Mouse (Mus musculus): Measurements from ENCODE around the gene Dst. TPM values are rescaled to one million over a fixed set of nuclear protein-coding genes. Genes with fewer than 3 reads are reported as not detected.

Dst gene
- polyA plus RNA-seq, 1 experiment from 2014 or later, result 49.1 TPM

DNA sequence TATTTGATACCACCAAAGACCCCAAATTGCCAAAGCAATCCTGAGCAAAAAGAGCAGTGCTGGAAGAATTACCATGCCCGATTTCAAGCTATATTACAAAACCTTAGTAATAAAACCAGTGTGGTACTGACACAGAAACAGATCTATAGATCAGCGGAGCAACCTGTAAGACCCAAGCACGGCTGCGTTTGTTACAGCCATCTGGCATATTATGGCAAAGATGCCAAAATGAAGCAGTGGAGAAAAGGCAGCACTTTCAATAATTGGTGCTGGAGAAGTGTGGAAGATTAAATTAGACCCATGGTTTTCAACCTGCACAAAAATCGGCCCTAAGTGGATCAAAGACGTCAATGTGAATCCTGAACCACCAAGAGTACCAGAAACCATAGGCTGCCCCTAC lies 47.6 kb downstream of the Dst start:
- Histone ChIP-seq H3K4me3 (no peak overlapping the region), H3K9ac (no peak overlapping the region), H3K27ac (no peak overlapping the region), H3K9me3 (no peaks in the 10 kb centered on the region), H3K4me2 (replicated peaks) (no peak overlapping the region), H3K36me3 (no peaks in the 10 kb centered on the region), H3K27me3 (replicated peaks) (no peaks in the 10 kb centered on the region), H3K4me1 (no peaks in the 10 kb centered on the region)
- no peak for ATAC-seq (ENCODE audit: low FRiP score, low read depth)
- WGBS, result 93% methylated on average over 6 of the region's 6 CpGs

DNA sequence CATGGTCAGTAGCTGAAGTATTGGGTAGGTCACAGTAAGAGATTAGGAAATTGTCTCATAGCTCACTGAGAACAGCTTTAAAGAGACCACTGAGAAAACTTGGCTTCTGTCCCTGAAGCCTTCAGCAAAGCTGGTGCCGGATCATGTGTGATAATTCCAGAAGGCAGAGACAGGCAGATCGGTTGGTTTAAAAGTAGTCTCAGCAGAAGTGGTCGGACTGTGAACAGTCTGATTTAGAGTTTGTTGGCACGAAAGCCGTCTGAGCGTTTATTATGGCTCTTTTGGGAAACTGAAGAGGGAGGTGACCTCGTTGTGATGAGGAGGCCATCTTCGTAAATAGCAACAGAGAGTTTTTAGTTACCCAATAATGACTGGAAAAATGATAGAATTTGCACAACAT lies 52.4 kb downstream of the Dst start:
- Histone ChIP-seq H3K27me3 (replicated peaks) (no peaks in the 10 kb centered on the region), H3K36me3 (no peaks in the 10 kb centered on the region), H3K27ac (no peak overlapping the region), H3K4me3 (no peak overlapping the region), H3K9ac (no peak overlapping the region), H3K4me1 (no peaks in the 10 kb centered on the region), H3K9me3 (no peaks in the 10 kb centered on the region), H3K4me2 (replicated peaks) (no peak overlapping the region)
- no peak for ATAC-seq (ENCODE audit: low FRiP score, low read depth)
- WGBS, result 90% methylated on average over 8 of the region's 8 CpGs

DNA sequence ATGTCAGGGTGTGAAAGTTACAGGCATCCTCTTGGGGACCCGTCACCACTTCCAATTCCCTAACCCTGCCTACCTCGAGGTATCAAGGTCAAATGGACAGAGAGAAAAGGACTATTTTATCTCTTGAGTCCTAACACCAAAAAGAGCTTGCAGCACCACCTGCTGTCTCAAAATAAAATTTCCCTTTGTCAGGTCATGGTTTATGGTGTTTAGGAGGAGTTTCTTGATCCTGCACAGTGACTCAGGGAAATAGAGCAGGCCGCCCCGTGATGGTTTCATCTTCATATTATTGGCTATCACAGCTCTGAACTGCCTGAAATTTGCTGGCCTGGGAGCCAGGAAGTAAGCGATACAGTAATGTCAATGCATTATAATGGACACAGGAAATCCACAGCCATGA lies 56.6 kb downstream of the Dst start:
- Histone ChIP-seq H3K4me2 (replicated peaks) (no peak overlapping the region), H3K27ac (no peak overlapping the region), H3K36me3 (no peaks in the 10 kb centered on the region), H3K4me3 (no peak overlapping the region), H3K9ac (no peak overlapping the region), H3K27me3 (replicated peaks) (no peaks in the 10 kb centered on the region), H3K4me1 (no peaks in the 10 kb centered on the region), H3K9me3 (no peaks in the 10 kb centered on the region)
- WGBS, result 59% methylated on average over 5 of the region's 5 CpGs
- ATAC-seq (ENCODE audit: low FRiP score, low read depth), result 0 out of 2 replicates have a peak, but pooled peaks have one; percentile 26

DNA sequence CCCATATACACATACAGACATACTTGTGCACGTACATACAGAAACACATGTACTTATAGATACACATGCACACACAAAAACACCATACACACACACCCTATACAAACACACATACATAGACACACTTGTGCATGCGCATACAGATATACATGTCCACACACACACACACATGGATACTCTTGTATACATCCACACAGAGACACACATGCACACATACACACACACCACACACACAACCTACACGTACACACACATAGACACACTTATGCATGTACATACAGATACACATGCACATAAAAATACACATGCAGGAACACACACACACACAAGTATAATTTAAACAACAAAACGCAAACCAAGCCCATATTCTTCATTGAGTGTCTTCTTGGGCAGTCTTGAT lies 57.8 kb downstream of the Dst start:
- Histone ChIP-seq H3K27ac (no peak overlapping the region), H3K4me3 (no peak overlapping the region), H3K36me3 (no peaks in the 10 kb centered on the region), H3K4me1 (peaks cover 7% of the 10 kb centered on the region; the same call in 1 of the 2 replicates), H3K9ac (no peak overlapping the region), H3K4me2 (replicated peaks) (no peak overlapping the region), H3K27me3 (replicated peaks) (no peaks in the 10 kb centered on the region), H3K9me3 (no peaks in the 10 kb centered on the region)
- WGBS, result 89% methylated on average over 4 of the region's 4 CpGs
- no peak; the same call in 1 of the 2 replicates for ATAC-seq (ENCODE audit: low FRiP score, low read depth)

DNA sequence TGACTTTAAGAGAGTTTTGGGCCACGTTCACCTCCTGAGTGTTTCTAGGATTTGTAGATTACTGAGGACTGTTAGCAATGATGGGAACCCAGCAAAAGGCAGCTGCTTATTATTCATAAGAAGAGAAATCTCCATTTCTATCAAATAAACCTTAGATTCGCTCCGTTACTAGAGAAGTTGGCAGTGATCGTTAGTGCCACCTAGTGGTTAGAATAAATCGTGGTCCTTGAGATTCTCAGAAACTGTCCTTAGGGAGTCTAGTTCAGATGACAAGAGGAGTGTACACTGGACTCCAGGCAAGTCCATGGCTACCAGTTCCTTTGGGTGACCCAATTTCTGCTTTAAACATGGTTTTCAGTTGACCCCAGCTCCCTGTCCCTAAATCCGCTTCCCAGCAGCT lies 58.3 kb downstream of the Dst start:
- ATAC-seq (ENCODE audit: low FRiP score, low read depth), result peak; percentile 22; the same call in 1 of the 2 replicates

DNA sequence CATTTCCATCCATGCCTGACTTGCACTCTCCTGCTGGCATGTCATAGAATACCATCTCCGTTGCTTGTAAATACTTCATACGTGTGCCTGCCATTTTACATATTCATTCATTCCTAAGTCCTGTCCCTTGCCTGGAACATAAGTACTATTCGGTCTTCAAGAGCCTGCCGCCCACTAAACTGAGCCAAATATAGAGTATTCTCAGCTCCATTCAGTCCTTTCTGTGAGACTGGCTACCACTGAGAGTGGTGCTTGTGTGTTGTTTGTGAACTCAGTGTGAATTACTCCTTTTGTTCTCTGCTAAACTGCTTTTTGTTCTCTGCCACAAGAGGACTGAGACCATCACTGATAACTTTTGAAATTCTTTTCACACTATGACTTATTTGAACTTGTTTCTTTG lies 59.2 kb downstream of the Dst start:
- H3K27ac ChIP-seq, result no peak overlapping the region
- no peak overlapping the region for H3K4me3 ChIP-seq
- 64% methylated on average over 4 of the region's 4 CpGs for WGBS
- H3K9me3 ChIP-seq, result no peaks in the 10 kb centered on the region
- H3K27me3 ChIP-seq (replicated peaks), result no peaks in the 10 kb centered on the region
- no peak overlapping the region for H3K9ac ChIP-seq
- no peak for ATAC-seq (ENCODE audit: low FRiP score, low read depth)
- H3K36me3 ChIP-seq, result no peaks in the 10 kb centered on the region
- H3K4me2 ChIP-seq (replicated peaks), result no peak overlapping the region
- H3K4me1 ChIP-seq, result peaks cover 7% of the 10 kb centered on the region; the same call in 1 of the 2 replicates

More for the DNA sequence above, 58.3 kb downstream of the Dst start:
- no peak overlapping the region for H3K4me2 ChIP-seq (replicated peaks)
- WGBS, result 33% methylated on average over 6 of the region's 6 CpGs
- no peak overlapping the region for H3K4me3 ChIP-seq
- H3K27ac ChIP-seq, result no peak overlapping the region
- H3K9me3 ChIP-seq, result no peaks in the 10 kb centered on the region
- no peaks in the 10 kb centered on the region for H3K27me3 ChIP-seq (replicated peaks)
- peaks cover 7% of the 10 kb centered on the region; the same call in 1 of the 2 replicates for H3K4me1 ChIP-seq
- no peaks in the 10 kb centered on the region for H3K36me3 ChIP-seq
- H3K9ac ChIP-seq, result no peak overlapping the region

DNA sequence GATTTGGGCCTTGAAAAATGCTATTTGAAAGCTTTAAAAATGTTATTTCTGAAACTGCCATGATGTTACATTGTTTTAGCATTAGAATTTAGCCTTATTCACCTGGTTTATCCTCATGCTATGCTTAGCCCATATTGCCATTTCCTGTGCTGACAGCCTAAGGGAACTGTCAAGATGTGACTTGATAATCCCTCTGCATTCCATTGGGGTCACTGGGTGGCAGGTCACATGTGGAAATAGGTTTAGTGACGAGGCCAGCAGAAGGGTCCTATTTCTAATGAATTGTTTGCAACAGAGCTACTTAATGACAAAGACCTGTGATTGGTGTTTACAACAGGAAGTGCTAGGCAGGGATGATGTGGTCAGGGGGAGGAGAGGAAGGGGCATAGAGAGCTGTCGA lies 61.9 kb downstream of the Dst start:
- Histone ChIP-seq H3K27ac (no peak overlapping the region), H3K4me2 (replicated peaks) (no peak overlapping the region), H3K4me3 (no peak overlapping the region), H3K9me3 (no peaks in the 10 kb centered on the region), H3K9ac (no peak overlapping the region), H3K36me3 (no peaks in the 10 kb centered on the region), H3K27me3 (replicated peaks) (no peaks in the 10 kb centered on the region), H3K4me1 (peaks cover 7% of the 10 kb centered on the region; the same call in 1 of the 2 replicates)
- 50% methylated on average over 2 of the region's 2 CpGs for WGBS
- no peak for ATAC-seq (ENCODE audit: low FRiP score, low read depth)

DNA sequence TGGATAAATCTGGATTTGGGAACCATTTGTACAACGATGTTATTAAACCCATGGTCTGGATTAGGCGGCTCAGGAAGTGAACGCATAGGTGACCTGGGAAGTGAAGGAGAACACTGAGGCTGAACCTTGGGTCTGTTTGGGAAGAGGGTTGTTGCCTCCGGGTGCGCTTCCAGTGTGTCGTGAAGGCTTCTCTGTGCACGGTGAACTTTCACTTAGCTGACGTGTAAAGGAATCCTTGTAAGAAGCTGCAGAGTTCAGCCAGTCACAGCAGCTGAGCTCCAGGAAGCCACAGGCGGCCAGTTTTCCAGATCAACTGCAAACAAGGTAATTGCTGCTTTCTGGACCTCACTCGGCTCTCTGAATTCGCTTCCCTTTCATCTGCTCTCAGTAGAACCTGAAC lies 66.4 kb downstream of the Dst start:
- no peak for ATAC-seq (ENCODE audit: low FRiP score, low read depth)
- Histone ChIP-seq H3K4me3 (no peak overlapping the region), H3K4me1 (peaks cover 7% of the 10 kb centered on the region; the same call in 1 of the 2 replicates), H3K9ac (no peak overlapping the region), H3K27ac (no peak overlapping the region), H3K27me3 (replicated peaks) (no peaks in the 10 kb centered on the region), H3K4me2 (replicated peaks) (no peak overlapping the region), H3K9me3 (no peaks in the 10 kb centered on the region), H3K36me3 (no peaks in the 10 kb centered on the region)
- 91% methylated on average over 11 of the region's 11 CpGs for WGBS

DNA sequence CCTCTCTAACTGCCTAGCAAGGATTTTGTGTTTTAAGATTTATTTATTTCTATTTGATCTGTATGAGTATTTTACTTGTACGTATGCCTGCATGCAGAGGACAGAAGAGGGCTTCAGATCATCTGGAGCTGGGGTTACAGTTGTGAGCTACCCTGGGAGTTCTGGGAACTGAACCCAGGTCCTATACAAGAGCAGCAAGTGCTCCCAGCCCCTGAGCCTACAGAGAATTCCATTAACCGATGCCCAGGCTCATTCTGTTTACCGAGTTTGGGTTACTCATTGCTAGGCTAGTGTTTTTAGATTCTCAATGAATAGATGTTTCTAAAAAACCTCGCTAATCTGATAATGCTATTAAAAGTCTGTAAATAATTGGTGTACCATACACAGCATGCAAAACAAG lies 67.3 kb downstream of the Dst start:
- WGBS, result 83% methylated on average over 4 of the region's 4 CpGs
- H3K4me1 ChIP-seq, result 0 out of 2 replicates have a peak, but pooled peaks cover 2% of the 10 kb centered on the region
- H3K27me3 ChIP-seq (replicated peaks), result no peaks in the 10 kb centered on the region
- H3K36me3 ChIP-seq, result no peaks in the 10 kb centered on the region
- no peak overlapping the region for H3K4me2 ChIP-seq (replicated peaks)
- H3K9ac ChIP-seq, result no peak overlapping the region
- H3K27ac ChIP-seq, result no peak overlapping the region
- H3K9me3 ChIP-seq, result no peaks in the 10 kb centered on the region
- no peak overlapping the region for H3K4me3 ChIP-seq
- ATAC-seq (ENCODE audit: low FRiP score, low read depth), result no peak

DNA sequence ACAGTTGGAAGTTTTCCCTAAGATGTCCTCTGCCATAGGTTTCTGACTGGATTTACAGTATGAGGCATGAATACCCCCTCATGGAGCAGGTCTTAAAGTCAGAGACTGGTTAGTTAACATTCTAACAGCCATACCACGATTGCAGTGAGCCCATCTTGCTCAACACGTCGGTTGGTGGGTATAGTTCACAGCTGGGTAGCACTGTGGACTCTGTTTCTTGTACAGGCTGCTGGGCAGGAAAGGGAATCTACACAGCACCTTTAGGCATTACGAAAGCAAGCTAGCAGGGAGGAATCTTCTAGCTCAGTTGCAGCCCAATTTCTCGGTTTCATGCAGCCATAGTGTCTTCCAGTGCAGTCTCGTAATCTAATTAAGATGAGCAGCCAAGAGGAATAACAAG lies 69.8 kb downstream of the Dst start:
- Histone ChIP-seq H3K4me3 (no peak overlapping the region), H3K36me3 (no peaks in the 10 kb centered on the region), H3K27me3 (replicated peaks) (no peaks in the 10 kb centered on the region), H3K9me3 (no peaks in the 10 kb centered on the region), H3K9ac (no peak overlapping the region), H3K4me1 (no peaks in the 10 kb centered on the region), H3K4me2 (replicated peaks) (no peak overlapping the region), H3K27ac (no peak overlapping the region)
- WGBS, result 93% methylated on average over 6 of the region's 6 CpGs
- no peak for ATAC-seq (ENCODE audit: low FRiP score, low read depth)

DNA sequence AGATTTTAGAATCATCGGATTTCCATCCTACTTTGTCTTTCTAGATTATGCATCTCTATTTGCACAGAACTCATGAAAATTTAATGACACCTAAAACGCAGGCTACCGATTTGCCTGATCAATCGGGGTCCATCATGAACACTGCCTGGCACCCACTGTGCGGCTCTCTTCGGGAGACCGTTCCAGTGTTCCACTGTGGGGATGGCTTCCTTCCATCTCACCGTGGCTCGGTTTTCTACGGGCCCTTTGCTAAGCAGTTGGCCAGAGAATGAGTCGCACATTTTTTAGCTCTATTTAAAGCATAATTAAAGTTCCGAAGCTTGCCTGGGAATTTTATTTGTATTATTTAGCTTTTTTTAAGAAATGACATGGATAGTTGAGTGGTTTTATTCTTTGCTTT lies 72.4 kb downstream of the Dst start:
- 76% methylated on average over 12 of the region's 12 CpGs for WGBS
- no peak for ATAC-seq (ENCODE audit: low FRiP score, low read depth)
- H3K4me1 ChIP-seq, result no peaks in the 10 kb centered on the region
- no peaks in the 10 kb centered on the region for H3K36me3 ChIP-seq
- no peaks in the 10 kb centered on the region for H3K27me3 ChIP-seq (replicated peaks)
- H3K4me2 ChIP-seq (replicated peaks), result no peak overlapping the region
- no peaks in the 10 kb centered on the region for H3K9me3 ChIP-seq
- H3K27ac ChIP-seq, result no peak overlapping the region
- H3K9ac ChIP-seq, result no peak overlapping the region
- no peak overlapping the region for H3K4me3 ChIP-seq

DNA sequence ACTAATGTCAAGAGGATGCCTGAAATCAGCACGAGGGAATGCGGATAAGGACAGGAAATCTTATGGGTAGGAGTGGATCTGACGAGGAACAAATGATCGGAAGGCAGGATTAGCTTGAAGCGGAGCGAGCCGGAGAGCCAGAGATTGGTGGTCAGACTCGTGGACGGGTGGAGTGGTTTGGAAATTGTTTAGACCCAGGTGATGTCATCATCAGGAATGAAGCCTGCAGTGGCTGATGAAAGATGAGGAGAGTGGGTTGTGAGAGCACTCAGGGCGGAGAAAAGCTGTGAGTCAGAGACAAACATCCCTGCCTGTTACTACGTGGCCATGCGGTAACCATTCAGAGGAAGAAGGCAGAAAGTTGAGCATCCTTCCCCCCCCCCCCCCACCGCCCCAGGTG lies 81.6 kb downstream of the Dst start:
- no peak overlapping the region for H3K9ac ChIP-seq
- no peaks in the 10 kb centered on the region for H3K27me3 ChIP-seq (replicated peaks)
- 87% methylated on average over 13 of the region's 13 CpGs for whole genome bisulfite sequencing
- H3K36me3 ChIP-seq, result no peaks in the 10 kb centered on the region
- H3K4me2 ChIP-seq (replicated peaks), result no peak overlapping the region
- H3K9me3 ChIP-seq, result no peaks in the 10 kb centered on the region
- ATAC-seq (ENCODE audit: low FRiP score, low read depth), result no peak
- H3K27ac ChIP-seq, result no peak overlapping the region
- no peak overlapping the region for H3K4me3 ChIP-seq
- H3K4me1 ChIP-seq, result no peaks in the 10 kb centered on the region

DNA sequence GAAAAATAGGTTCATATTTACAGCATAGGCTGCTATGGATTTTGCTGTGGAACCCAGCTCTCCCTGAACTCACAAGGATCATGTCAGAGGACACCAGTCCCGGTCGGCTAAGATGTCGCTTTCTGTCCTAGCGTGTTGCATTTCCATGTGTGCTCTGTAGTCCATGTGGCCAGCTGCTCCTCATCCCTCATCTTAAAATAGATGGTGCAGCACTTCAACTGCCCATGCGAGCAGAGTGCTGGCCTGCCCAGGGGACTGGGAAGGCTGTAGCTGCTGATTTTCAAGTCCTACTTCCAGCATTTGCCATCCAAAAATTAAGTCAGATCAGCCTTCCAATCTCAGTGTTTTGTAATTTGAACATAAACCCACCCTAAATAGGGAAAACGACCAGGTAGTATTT lies 83.0 kb downstream of the Dst start:
- Histone ChIP-seq H3K9ac (no peak overlapping the region), H3K4me3 (no peak overlapping the region), H3K27me3 (replicated peaks) (no peaks in the 10 kb centered on the region), H3K4me1 (no peaks in the 10 kb centered on the region), H3K27ac (no peak overlapping the region), H3K9me3 (no peaks in the 10 kb centered on the region), H3K4me2 (replicated peaks) (no peak overlapping the region), H3K36me3 (no peaks in the 10 kb centered on the region)
- ATAC-seq (ENCODE audit: low FRiP score, low read depth), result no peak
- WGBS, result 86% methylated on average over 6 of the region's 6 CpGs

Measured in neural tube, embryonic 12.5 days (tissue).